Mouse (Mus musculus) mouse trophoblast stem cell (cell line): ENCODE results near the gene Dpysl5.
"Not testable (repeated sequence)": the region's sequence is repeated elsewhere in the genome, so short reads cannot be mapped to it uniquely, and the experiment has no call there.

Experiments used
- in situ Hi-C, 2 experiments: fragments of 300-500 bp; cut with MseI, MboI; formaldehyde crosslinking; loops; 2 replicates in 1 of 2; 3 replicates in 1 of 2; pipeline ENCODE4 v1.15.1; 2025

Dpysl5 gene

GRCm38 (mm10) chr5:30711147-30712001 is at the start of gene Dpysl5:
Gene Dpysl5 (plus strand): TSS chr5:30711564.
- in situ Hi-C loops: loop anchor here (5.0 kb wide), 1 partner anchor 61 kb away; no protein-coding TSS in a partner anchor

GRCm38 (mm10) chr5:30665360-30665759 is 46.0 kb upstream of the Dpysl5 start:
- in situ Hi-C loops: no loop called here

GRCm38 (mm10) chr5:30665968-30666367 is 45.4 kb upstream of the Dpysl5 start:
- in situ Hi-C loops: no loop called here

- in situ Hi-C loops: no loop called here
Observed at GRCm38 (mm10) chr5:30666391-30667195, 44.8 kb upstream of the Dpysl5 start, which contains the start of gene Cenpa. Gene Cenpa (plus strand): TSS chr5:30666777.

- in situ Hi-C loops: no loop called here
Observed at GRCm38 (mm10) chr5:30667215-30667614, 44.1 kb upstream of the Dpysl5 start.

GRCm38 (mm10) chr5:30667686-30668085 is 43.7 kb upstream of the Dpysl5 start:
- in situ Hi-C loops: no loop called here

- in situ Hi-C loops: no loop called here
Observed at GRCm38 (mm10) chr5:30668637-30669495, 42.5 kb upstream of the Dpysl5 start.

- in situ Hi-C loops: no loop called here
Observed at GRCm38 (mm10) chr5:30669496-30669830, 41.9 kb upstream of the Dpysl5 start.

GRCm38 (mm10) chr5:30670091-30670490 is 41.3 kb upstream of the Dpysl5 start:
- in situ Hi-C loops: no loop called here

GRCm38 (mm10) chr5:30674001-30674400 is 37.4 kb upstream of the Dpysl5 start:
- in situ Hi-C loops: no loop called here

- in situ Hi-C loops: no loop called here
Observed at GRCm38 (mm10) chr5:30676800-30677199, 34.6 kb upstream of the Dpysl5 start.

GRCm38 (mm10) chr5:30678069-30678468 is 33.3 kb upstream of the Dpysl5 start:
- in situ Hi-C loops: not testable (repeated sequence)

- in situ Hi-C loops: no loop called here
Observed at GRCm38 (mm10) chr5:30678722-30679296, 32.6 kb upstream of the Dpysl5 start.

- in situ Hi-C loops: no loop called here
Observed at GRCm38 (mm10) chr5:30679593-30679992, 31.8 kb upstream of the Dpysl5 start.

- in situ Hi-C loops: no loop called here
Observed at GRCm38 (mm10) chr5:30681970-30682369, 29.4 kb upstream of the Dpysl5 start.

- in situ Hi-C loops: no loop called here
Observed at GRCm38 (mm10) chr5:30682967-30683600, 28.3 kb upstream of the Dpysl5 start.

GRCm38 (mm10) chr5:30683993-30684392 is 27.4 kb upstream of the Dpysl5 start:
- in situ Hi-C loops: no loop called here

- in situ Hi-C loops: no loop called here
Observed at GRCm38 (mm10) chr5:30686781-30687180, 24.6 kb upstream of the Dpysl5 start.

- in situ Hi-C loops: no loop called here
Observed at GRCm38 (mm10) chr5:30700361-30701000, 10.9 kb upstream of the Dpysl5 start.

GRCm38 (mm10) chr5:30701373-30701772 is 10.0 kb upstream of the Dpysl5 start:
- in situ Hi-C loops: not testable (repeated sequence)
